Mouse (Mus musculus) CD8-positive naive resting alpha-beta T cell, adult 57 days (primary cell): ENCODE data around the gene Cyth4. TPM values are rescaled to one million over a fixed set of nuclear protein-coding genes. Genes with fewer than 3 reads are reported as not detected.

Source experiments
- total RNA-seq: library from RNA; stranded (reverse); gene quantifications from one replicate; pipeline ENCODE4 v1.2.4, GENCODE M21; 2023

Cyth4 gene
- 229 TPM for total RNA-seq

GRCm38 (mm10) chr15:78596914-78597313 is at the start of gene Cyth4:
Cyth4 (plus strand) TSS chr15:78597047.

GRCm38 (mm10) chr15:78572658-78573397 is 24.0 kb upstream of the Cyth4 start, which contains the start of gene Rac2:
Rac2 (minus strand) TSS chr15:78572783.

Other genes starting within 250 kb of the Cyth4 start
- gene Tex33, start 201.1 kb upstream of the Cyth4 start, total RNA-seq: not detected
- gene Tst, start 191.1 kb upstream of the Cyth4 start, total RNA-seq: 0.64 TPM
- gene Mpst, start 190.6 kb upstream of the Cyth4 start, total RNA-seq: 20.6 TPM
- gene Kctd17, start 168.5 kb upstream of the Cyth4 start, total RNA-seq: 0.95 TPM
- gene Tmprss6, start 128.4 kb upstream of the Cyth4 start, total RNA-seq: not detected
- gene Il2rb, start 101.8 kb upstream of the Cyth4 start, total RNA-seq: 128 TPM
- gene C1qtnf6, start 65.6 kb upstream of the Cyth4 start, total RNA-seq: 0.83 TPM
- not detected for gene Sstr3, start 52.4 kb upstream of the Cyth4 start, total RNA-seq
- 933 TPM for gene Rac2, start 24.3 kb upstream of the Cyth4 start, total RNA-seq
- gene Elfn2, start 121.7 kb downstream of the Cyth4 start, total RNA-seq: not detected
- 115 TPM for gene Mfng, start 176.4 kb downstream of the Cyth4 start, total RNA-seq
- 0.21 TPM for gene Card10, start 206.0 kb downstream of the Cyth4 start, total RNA-seq
- not detected for gene Cdc42ep1, start 245.6 kb downstream of the Cyth4 start, total RNA-seq